Mouse (Mus musculus): ENCODE results near the gene Dlg2.

Dlg2 gene

GRCm38 (mm10) chr7:91572666-91573065 is 1096.2 kb downstream of the Dlg2 start:
- in situ Hi-C loops (cut with MboI; ENCODE audit: low pct_unique_long_range_greater_than_20kb in 1 of 2, low sequenced_read_pairs in 2 of 2, unreplicated experiment in 1 of 2) = no loop called here

- in situ Hi-C loops (cut with MboI; ENCODE audit: low pct_unique_long_range_greater_than_20kb in 1 of 2, low sequenced_read_pairs in 2 of 2, unreplicated experiment in 1 of 2) = no loop called here
Measured at GRCm38 (mm10) chr7:91573321-91573720, 1096.8 kb downstream of the Dlg2 start.

GRCm38 (mm10) chr7:91576216-91576615 is 1099.7 kb downstream of the Dlg2 start:
- in situ Hi-C loops (cut with MboI; ENCODE audit: low pct_unique_long_range_greater_than_20kb in 1 of 2, low sequenced_read_pairs in 2 of 2, unreplicated experiment in 1 of 2) = no loop called here

- in situ Hi-C loops (cut with MboI; ENCODE audit: low pct_unique_long_range_greater_than_20kb in 1 of 2, low sequenced_read_pairs in 2 of 2, unreplicated experiment in 1 of 2) = no loop called here
Measured at GRCm38 (mm10) chr7:91582203-91582602, 1105.7 kb downstream of the Dlg2 start.

- in situ Hi-C loops (cut with MboI; ENCODE audit: low pct_unique_long_range_greater_than_20kb in 1 of 2, low sequenced_read_pairs in 2 of 2, unreplicated experiment in 1 of 2) = no loop called here
Measured at GRCm38 (mm10) chr7:91583566-91583965, 1107.1 kb downstream of the Dlg2 start.

- in situ Hi-C loops (cut with MboI; ENCODE audit: low pct_unique_long_range_greater_than_20kb in 1 of 2, low sequenced_read_pairs in 2 of 2, unreplicated experiment in 1 of 2) = no loop called here
Measured at GRCm38 (mm10) chr7:91591261-91592170, 1115.0 kb downstream of the Dlg2 start.

- in situ Hi-C loops (cut with MboI; ENCODE audit: low pct_unique_long_range_greater_than_20kb in 1 of 2, low sequenced_read_pairs in 2 of 2, unreplicated experiment in 1 of 2) = no loop called here
Measured at GRCm38 (mm10) chr7:91598549-91598948, 1122.1 kb downstream of the Dlg2 start.

GRCm38 (mm10) chr7:91601307-91601706 is 1124.8 kb downstream of the Dlg2 start:
- in situ Hi-C loops (cut with MboI; ENCODE audit: low pct_unique_long_range_greater_than_20kb in 1 of 2, low sequenced_read_pairs in 2 of 2, unreplicated experiment in 1 of 2) = no loop called here

- in situ Hi-C loops (cut with MboI; ENCODE audit: low pct_unique_long_range_greater_than_20kb in 1 of 2, low sequenced_read_pairs in 2 of 2, unreplicated experiment in 1 of 2) = no loop called here
Measured at GRCm38 (mm10) chr7:91603561-91603960, 1127.1 kb downstream of the Dlg2 start.

GRCm38 (mm10) chr7:91653033-91653432 is 1176.6 kb downstream of the Dlg2 start:
- in situ Hi-C loops (cut with MboI; ENCODE audit: low pct_unique_long_range_greater_than_20kb in 1 of 2, low sequenced_read_pairs in 2 of 2, unreplicated experiment in 1 of 2) = no loop called here

GRCm38 (mm10) chr7:91659498-91659897 is 1183.0 kb downstream of the Dlg2 start:
- in situ Hi-C loops (cut with MboI; ENCODE audit: low pct_unique_long_range_greater_than_20kb in 1 of 2, low sequenced_read_pairs in 2 of 2, unreplicated experiment in 1 of 2) = no loop called here

GRCm38 (mm10) chr7:91672236-91673017 is 1196.0 kb downstream of the Dlg2 start:
- in situ Hi-C loops (cut with MboI; ENCODE audit: low pct_unique_long_range_greater_than_20kb in 1 of 2, low sequenced_read_pairs in 2 of 2, unreplicated experiment in 1 of 2) = no loop called here

GRCm38 (mm10) chr7:91674401-91674800 is 1197.9 kb downstream of the Dlg2 start:
- in situ Hi-C loops (cut with MboI; ENCODE audit: low pct_unique_long_range_greater_than_20kb in 1 of 2, low sequenced_read_pairs in 2 of 2, unreplicated experiment in 1 of 2) = no loop called here

GRCm38 (mm10) chr7:91677934-91678333 is 1201.5 kb downstream of the Dlg2 start:
- in situ Hi-C loops (cut with MboI; ENCODE audit: low pct_unique_long_range_greater_than_20kb in 1 of 2, low sequenced_read_pairs in 2 of 2, unreplicated experiment in 1 of 2) = no loop called here

GRCm38 (mm10) chr7:91687930-91688329 is 1211.5 kb downstream of the Dlg2 start:
- in situ Hi-C loops (cut with MboI; ENCODE audit: low pct_unique_long_range_greater_than_20kb in 1 of 2, low sequenced_read_pairs in 2 of 2, unreplicated experiment in 1 of 2) = no loop called here

GRCm38 (mm10) chr7:91689829-91690228 is 1213.4 kb downstream of the Dlg2 start:
- in situ Hi-C loops (cut with MboI; ENCODE audit: low pct_unique_long_range_greater_than_20kb in 1 of 2, low sequenced_read_pairs in 2 of 2, unreplicated experiment in 1 of 2) = no loop called here

- in situ Hi-C loops (cut with MboI; ENCODE audit: low pct_unique_long_range_greater_than_20kb in 1 of 2, low sequenced_read_pairs in 2 of 2, unreplicated experiment in 1 of 2) = no loop called here
Measured at GRCm38 (mm10) chr7:91709853-91710252, 1233.4 kb downstream of the Dlg2 start.

- in situ Hi-C loops (cut with MboI; ENCODE audit: low pct_unique_long_range_greater_than_20kb in 1 of 2, low sequenced_read_pairs in 2 of 2, unreplicated experiment in 1 of 2) = no loop called here
Measured at GRCm38 (mm10) chr7:91711184-91711583, 1234.7 kb downstream of the Dlg2 start.

- in situ Hi-C loops (cut with MboI; ENCODE audit: low pct_unique_long_range_greater_than_20kb in 1 of 2, low sequenced_read_pairs in 2 of 2, unreplicated experiment in 1 of 2) = no loop called here
Measured at GRCm38 (mm10) chr7:91715776-91716175, 1239.3 kb downstream of the Dlg2 start.

Data from mouse embryonic stem cell (cell line).